Mouse (Mus musculus): ENCODE measurements around the gene Gm28043.
"Not testable (repeated sequence)": the region's sequence is repeated elsewhere in the genome, so short reads cannot be mapped to it uniquely, and the experiment has no call there.

Gene Gm28043

DNA sequence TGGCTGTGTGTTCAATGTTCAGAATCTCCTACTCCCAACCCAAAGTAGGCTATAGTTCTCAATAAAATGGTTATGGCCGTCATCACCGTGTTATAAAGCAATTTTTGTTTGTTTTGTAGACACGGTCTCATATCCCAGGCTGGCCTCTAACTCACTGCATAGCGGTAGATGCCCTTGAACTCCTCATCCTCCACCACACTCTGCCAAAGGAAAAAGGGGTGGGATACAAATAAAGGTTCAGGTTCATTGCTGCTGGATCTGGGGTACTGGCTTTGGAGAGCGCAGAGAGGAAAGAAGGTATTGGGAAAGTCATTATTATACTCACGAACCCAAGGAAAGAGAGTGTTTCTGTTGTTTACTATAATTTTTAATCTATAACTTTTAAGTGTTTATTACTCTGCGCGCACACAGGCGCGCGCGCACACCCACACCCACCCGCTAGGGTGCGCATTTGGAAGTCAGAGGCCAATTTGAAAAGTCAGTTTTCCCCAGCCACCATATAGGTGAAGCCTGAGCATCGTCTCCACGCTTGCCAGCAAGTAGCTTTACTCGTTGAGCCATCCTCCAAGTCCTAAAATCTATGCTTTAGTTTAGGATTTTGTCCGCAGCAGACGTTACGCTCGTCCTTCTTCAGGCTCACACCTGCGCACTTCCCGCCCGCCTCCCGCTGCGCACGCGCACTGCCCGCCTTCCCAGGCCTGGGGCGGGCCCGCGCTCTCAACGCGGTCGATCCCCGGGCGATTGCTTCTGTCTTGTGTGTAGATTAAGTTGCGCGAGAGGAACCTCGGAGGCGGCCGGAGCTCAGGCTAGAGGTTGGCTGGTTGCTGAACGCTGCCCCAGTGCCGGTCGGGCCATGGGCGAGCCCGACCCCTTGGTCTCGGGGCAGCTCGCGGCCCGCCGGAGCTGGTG is at the start of gene Gm28043, which contains the start of gene Rnf8:
Gm28043 (plus strand) TSS at position 762 of the 909 bp plus-strand sequence.
Rnf8 (plus strand) TSS at position 676 of the 909 bp plus-strand sequence.
- peak; percentile 95 for DNase-seq

GRCm38 (mm10) chr17:29565521-29565920 is 49.2 kb upstream of the Gm28043 start:
- DNase-seq = no peak

GRCm38 (mm10) chr17:29568435-29568834 is 46.2 kb upstream of the Gm28043 start:
- no peak for DNase-seq

DNA sequence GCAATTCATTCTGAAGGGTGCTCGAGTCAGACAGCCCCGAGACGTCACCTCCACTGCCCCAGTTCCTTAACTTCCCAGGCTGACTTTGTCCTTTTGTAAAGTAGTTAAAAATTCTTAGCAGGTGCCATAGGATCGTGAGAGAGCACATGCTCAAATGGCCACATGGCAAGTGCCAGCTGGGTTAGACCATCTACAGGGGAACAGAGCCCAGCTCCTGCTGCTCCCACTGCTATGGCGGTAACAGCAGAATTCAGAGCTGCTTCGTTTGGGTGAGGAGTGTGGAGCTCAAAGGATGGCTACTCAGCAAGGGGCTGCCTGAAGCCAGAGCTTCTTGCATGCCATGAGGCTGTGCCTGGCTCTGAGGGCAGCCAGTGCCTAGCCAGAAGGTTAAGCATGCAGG is 44.8 kb upstream of the Gm28043 start:
- no peak for DNase-seq

GRCm38 (mm10) chr17:29579579-29580126 is 35.0 kb upstream of the Gm28043 start:
- DNase-seq = no peak

- DNase-seq = no peak
Observed at GRCm38 (mm10) chr17:29583569-29583968, 31.1 kb upstream of the Gm28043 start.

DNA sequence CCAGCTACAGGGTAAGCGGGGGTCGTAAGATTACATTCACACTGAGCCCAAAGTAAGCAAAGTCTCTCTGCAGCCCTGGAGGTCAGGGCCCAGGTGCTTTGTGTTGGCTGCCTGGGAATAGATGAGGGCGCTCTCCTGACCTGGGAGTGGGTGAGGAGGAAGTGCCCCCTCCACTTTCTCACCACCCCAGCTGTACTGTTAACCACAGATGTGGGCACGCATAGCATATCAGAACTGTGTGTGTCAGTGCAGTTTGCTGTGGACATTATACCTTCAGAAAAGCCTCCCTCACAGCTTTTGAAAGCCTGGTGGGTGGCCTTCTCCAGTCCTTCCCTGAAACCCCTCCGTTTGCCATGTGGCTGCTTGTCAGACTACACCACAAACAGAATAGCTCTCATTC is 30.4 kb upstream of the Gm28043 start:
- no peak for DNase-seq

GRCm38 (mm10) chr17:29584737-29585136 is 29.9 kb upstream of the Gm28043 start:
- DNase-seq = no peak

DNA sequence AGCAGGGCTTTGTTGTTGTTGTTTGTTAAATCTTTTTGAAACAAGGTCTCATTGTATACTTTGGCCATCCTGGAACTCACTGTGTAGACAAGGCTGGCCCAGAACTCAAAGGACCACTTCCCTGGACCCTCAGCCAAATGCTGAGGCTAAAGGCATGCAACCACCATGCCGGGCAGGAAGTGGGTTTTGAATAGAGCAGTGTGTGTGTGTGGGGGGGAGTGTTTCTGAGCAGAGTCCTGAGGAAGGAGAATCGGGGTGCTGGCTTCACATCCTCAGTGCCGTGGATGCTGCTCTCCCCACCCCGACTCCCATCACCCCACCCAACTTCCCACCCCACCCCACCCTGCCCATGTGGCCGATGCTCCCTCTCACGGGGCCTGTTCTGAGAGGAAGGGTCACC is 29.2 kb upstream of the Gm28043 start:
- DNase-seq = no peak

- DNase-seq = no peak
Observed at GRCm38 (mm10) chr17:29586921-29587320, 27.8 kb upstream of the Gm28043 start.

DNA sequence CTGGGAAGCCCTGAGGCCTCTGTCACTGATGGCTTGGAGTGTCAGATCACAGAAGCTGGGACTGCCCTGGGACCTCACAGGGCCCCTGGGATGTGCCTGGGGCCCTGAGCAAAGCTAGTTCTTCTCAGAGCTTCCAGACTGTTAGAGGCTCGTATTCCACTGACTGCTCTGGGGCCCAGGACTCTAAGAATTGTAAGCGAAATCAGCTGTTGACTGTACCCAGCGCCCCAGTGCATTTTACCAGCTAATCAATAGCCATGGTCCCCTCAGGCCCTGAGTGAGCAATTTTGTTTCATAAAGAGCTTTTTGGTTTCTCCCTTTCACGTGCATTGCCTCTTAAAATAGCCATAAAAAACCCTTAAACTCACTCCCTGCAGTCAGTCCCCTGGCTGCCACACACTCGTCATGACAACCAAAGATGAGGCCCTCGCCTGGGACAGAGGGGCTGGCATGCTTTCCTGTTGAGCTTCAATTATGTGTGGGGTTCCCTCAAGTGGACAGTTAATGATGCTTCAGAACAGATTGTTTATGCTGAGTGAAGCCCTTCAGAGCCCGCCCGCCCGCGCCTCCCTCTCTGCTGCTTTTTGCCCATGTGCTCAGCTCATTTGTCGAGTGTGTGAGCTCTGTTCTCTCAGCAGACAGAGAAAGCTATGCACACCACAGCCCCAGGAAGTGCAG is 25.3 kb upstream of the Gm28043 start:
- DNase-seq = peak; percentile 67

GRCm38 (mm10) chr17:29595891-29596770 is 18.5 kb upstream of the Gm28043 start:
- no peak for DNase-seq

DNA sequence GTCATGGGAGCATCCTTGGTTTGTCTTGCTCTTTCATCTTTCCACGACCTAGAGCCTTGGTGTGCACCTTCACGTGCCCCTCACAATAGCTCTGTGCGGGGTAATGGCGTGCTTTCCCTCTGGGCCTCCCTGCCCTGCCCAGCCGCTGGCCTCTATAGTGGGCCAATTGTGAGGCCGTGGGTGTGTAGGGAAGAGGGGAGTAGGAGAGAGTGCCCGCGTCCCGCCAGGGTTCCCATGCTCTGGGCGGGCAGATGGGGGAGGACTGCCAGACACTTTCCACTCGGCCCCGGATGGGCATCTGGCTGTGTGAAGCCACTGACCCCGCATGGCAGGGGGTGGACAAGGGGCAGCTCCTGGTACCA is 17.9 kb upstream of the Gm28043 start:
- DNase-seq = no peak

DNA sequence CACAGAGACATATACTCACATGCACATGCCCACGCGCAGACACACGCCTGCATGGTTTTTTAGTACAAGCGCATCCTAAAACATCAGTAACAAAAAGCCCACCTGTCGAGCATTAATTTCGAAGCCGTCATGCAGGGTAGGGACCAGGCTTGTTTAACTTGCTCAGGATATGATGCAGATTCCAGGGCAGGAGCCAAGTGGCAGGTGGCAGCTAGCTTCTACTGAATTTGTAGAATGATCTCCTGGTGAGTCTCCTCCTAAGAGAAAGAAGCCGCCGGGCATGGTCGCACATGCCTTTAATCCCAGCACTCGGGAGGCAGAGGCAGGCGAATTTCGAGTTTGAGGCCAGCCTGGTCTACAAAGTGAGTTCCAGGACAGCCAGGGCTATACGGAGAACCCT is 15.6 kb upstream of the Gm28043 start:
- DNase-seq = no peak

DNA sequence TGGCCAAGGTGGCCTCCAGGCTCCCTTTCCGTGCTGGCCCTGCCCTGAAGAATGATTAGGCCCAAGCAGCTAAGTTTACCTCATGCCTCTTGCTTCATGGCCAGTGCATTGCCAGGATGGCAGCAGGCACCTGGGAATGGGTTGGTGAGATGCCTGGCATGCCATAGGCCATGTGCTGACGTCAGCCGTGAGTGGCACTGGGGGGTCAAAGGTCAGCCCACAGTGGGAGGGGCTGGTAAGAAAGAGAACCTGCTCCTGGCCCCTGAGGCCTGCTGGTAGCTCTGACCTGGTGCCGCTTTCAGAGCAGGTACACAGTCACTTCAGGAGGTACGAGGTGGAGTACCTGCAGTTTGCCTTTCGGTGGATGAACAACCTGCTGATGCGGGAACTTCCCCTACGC is 15.1 kb upstream of the Gm28043 start:
- DNase-seq = no peak

GRCm38 (mm10) chr17:29601391-29601790 is 13.3 kb upstream of the Gm28043 start:
- DNase-seq = peak; percentile 65

- peak; percentile 86 for DNase-seq
Observed at GRCm38 (mm10) chr17:29603283-29603682, 11.4 kb upstream of the Gm28043 start.

- not testable (repeated sequence) for DNase-seq
Observed at GRCm38 (mm10) chr17:29613453-29613852, 1.2 kb upstream of the Gm28043 start.

DNA sequence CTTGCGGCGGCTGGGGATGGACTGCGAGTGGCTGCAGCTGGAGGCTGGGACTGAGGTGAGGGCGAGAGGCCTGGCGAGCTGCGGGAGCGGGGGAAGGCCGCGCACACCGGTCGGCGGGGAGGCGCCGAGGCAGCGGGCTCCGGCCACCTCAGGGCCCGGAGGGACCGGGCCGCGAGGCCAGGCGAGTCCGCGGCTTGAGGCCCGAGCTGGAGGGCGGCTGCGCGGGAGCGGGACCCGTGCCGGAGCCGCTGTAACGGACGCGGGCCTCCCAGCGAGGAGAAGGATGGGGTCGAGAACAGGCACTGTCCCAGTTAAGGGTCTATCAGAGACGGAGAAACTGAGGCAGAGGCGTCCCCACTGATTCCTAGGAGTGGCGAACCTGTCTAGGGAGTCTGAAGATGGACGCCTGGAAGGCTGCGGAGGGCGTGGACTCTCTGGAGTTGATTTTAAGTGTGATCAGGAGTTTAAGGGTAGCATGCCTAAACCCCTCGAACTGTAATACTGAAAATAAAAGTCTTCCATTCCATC is 412 bp downstream of the Gm28043 start:
- no peak for DNase-seq

DNA sequence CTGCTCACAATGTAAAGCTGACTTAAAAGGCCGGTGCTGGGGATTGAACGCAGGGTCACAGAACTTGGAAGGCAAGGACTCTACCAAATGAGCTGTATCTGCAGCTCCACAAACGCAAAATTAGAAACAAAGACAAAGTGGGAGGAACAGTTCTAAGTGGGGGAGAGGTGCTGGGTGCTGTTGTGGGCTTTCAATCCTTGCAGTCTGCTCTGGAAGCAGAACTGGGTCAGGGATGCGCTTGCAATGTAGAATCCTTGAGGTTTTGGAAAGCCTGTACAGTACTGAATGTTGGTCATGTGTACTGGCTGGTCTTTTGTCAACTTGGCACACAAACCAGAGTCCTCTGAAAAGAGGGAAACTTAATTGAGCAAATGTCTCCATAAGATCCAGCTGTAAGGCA is 940 bp downstream of the Gm28043 start:
- DNase-seq = no peak

DNA sequence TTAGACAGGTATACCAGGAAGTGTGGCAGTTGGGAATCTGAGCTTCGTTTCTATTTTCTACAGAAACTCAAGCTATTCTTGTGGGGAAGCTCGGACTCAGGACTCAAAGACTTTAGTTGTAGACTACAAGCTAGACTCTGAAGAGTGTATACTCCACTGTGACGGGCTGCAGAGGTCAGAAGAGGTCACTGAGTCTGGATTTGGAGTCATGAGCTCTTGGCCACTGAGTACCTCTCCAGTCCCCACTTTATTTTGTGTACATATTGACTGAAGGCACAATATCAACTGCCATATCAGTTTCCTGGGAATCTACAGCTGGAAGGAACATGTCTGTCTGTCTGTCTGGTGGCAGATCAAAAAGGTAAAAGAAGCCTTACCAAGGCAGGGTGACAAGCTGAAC is 4.6 kb downstream of the Gm28043 start:
- DNase-seq = no peak

DNA sequence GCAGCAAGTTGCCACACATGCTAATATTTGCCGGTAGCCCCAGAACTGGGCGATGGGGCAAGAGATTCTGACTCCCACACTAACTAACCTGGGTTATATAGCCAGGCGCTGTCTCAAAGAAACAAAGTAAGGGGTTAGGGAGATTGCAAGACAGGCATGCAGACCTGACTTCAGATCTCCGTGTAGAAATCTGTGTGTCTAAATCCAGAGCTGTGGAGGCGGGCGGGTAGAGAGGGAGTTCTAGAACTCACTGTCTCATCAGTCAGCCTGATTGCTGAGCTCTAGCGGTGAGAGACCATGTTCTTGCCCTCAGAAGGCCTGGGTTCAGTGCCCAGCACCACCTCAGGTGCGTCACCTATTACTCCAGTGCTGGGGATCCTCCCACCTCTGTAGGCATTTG is 8.8 kb downstream of the Gm28043 start:
- DNase-seq = no peak

DNA sequence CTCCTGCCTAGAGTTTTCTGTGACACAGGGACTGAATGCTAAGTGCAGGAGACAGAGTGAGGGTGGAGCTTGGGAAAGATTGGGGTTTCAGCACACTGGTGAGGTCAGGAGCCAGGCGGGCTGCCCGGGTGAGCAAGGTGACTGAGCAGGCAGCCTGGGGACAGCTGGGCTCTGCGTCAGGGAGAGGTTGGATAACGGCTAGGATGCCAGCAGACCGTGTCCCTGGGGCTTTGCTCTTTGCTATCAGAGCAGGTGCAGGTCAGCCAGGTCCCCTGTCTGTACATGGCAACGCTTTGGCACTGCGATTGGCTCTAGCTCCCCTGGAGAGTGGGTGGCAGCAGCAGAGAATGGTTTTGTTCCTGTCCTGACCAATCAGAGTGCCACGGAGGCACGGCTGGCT is 12.6 kb downstream of the Gm28043 start:
- DNase-seq = no peak
